Mouse (Mus musculus) kidney, adult 2 months (tissue): ENCODE data around the gene Zdhhc23. TPM values are rescaled to one million over a fixed set of nuclear protein-coding genes. Genes with fewer than 3 reads are reported as not detected.

Experiments
- DNase-seq: peaks from one replicate; pipeline ENCODE4 v3.0.0; 2021
- H3K27ac ChIP-seq: fragments of 200-500 bp; 2 replicates; pipeline ENCODE4 v1.5.1; 2012; ENCODE audit warnings: low read depth, low read length, control low read depth, inconsistent platforms; ENCODE audit not compliant: insufficient read depth
- H3K27me3 ChIP-seq: fragments of 200-500 bp; replicated peaks from 2 replicates; pipeline ENCODE4 v1.6.1; 2012; ENCODE audit warnings: mild to moderate bottlenecking, moderate library complexity, low read length, inconsistent platforms; ENCODE audit not compliant: control insufficient read depth, insufficient read depth
- H3K36me3 ChIP-seq: fragments of 200-500 bp; 2 replicates; pipeline ENCODE4 v1.6.1; 2012; ENCODE audit warnings: mild to moderate bottlenecking, moderate library complexity, low read length, inconsistent platforms; ENCODE audit not compliant: control insufficient read depth, insufficient read depth
- H3K4me1 ChIP-seq: fragments of 200-500 bp; 2 replicates; pipeline ENCODE4 v1.6.1; 2011; ENCODE audit warnings: low read length; ENCODE audit not compliant: control insufficient read depth, insufficient read depth
- H3K4me3 ChIP-seq: fragments of 200-500 bp; 2 replicates; pipeline ENCODE4 v1.5.1; 2011; ENCODE audit warnings: mild to moderate bottlenecking, low read depth, low read length, control low read depth; ENCODE audit not compliant: insufficient read depth
- CTCF ChIP-seq: fragments of 200-500 bp; conservative IDR thresholded peaks from 2 replicates; pipeline ENCODE4 v1.5.1; 2011; ENCODE audit warnings: low read depth, mild to moderate bottlenecking, control low read depth, low read length, moderate library complexity, mixed read lengths; ENCODE audit not compliant: insufficient read depth, insufficient read length
- POLR2A ChIP-seq: fragments of 200-500 bp; IDR thresholded peaks from one replicate; pipeline ENCODE4 v1.6.1; 2011; ENCODE audit warnings: low read depth, low read length, control low read depth
- WGBS: fragments of 180-500 bp; shearing (Covaris S2); methylation state at CpG from one replicate; pipeline ENCODE4 v1.1.7; 2018; 5-methylcytosine and 5-hydroxymethylcytosine counted together
- polyA plus RNA-seq: library from polyadenylated mRNA; depleted of rRNA; stranded (reverse); fragments of >200 nt; gene quantifications from 2 replicates; pipeline ENCODE4 v1.2.3, GENCODE M21; 2012

The Zdhhc23 gene
- polyA plus RNA-seq, 1 experiment = 2.4 TPM

DNA sequence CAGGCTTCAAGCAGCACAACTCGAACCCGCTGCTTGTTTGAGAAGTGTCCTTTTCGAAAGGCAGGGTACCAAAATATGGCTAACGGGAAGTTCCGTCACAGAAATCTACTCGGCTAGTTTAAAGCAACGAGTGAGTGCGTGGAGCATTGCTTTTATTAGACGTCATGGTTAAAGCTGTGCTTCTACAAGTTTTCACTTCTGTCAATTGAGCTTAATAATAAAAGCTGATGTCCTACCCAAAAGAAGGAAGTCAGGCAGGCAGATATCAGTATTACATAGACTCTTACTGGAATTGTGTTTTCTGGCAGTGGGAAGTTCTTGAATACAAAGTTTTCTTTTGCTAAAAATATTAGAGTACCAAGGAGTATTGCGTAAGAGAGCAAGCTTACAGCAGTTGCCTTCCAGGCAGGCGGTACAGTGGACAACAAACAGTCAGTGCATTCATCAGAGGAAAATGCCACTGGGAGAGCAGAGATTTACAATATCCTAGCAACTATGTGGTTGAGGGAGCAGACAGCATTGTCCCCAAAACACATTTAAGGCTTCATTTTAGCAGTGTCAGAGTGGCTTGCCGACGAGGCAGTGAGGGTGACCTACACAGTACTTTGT lies 13.7 kb downstream of the Zdhhc23 start:
- no peak for TF ChIP-seq CTCF
- TF ChIP-seq POLR2A = no peak
- Histone ChIP-seq H3K36me3 (no peaks in the 10 kb centered on the region), H3K27ac (no peak overlapping the region), H3K4me3 (no peak overlapping the region), H3K27me3 (no peaks in the 10 kb centered on the region), H3K4me1 (no peaks in the 10 kb centered on the region)
- peak; percentile 7 for DNase-seq
- WGBS = 85% methylated on average over 13 of the region's 13 CpGs

GRCm38 (mm10) chr16:43963780-43964179 lies 15.8 kb downstream of the Zdhhc23 start:
- DNase-seq = no peak
- TF ChIP-seq POLR2A (no peak), CTCF (no peak)
- Histone ChIP-seq H3K4me3 (no peak overlapping the region), H3K27ac (no peak overlapping the region), H3K27me3 (no peaks in the 10 kb centered on the region), H3K36me3 (no peaks in the 10 kb centered on the region), H3K4me1 (no peaks in the 10 kb centered on the region)
- WGBS = 91% methylated on average over 3 of the region's 3 CpGs

GRCm38 (mm10) chr16:43963291-43963690 lies 16.3 kb downstream of the Zdhhc23 start:
- TF ChIP-seq POLR2A = no peak
- TF ChIP-seq CTCF = no peak
- no peak overlapping the region for H3K27ac ChIP-seq
- WGBS = 96% methylated on average over 9 of the region's 9 CpGs

GRCm38 (mm10) chr16:43958038-43958437 lies 21.6 kb downstream of the Zdhhc23 start:
- Histone ChIP-seq H3K27me3 (no peaks in the 10 kb centered on the region), H3K4me1 (no peaks in the 10 kb centered on the region), H3K27ac (no peak overlapping the region), H3K36me3 (no peaks in the 10 kb centered on the region), H3K4me3 (no peak overlapping the region)
- WGBS = 78% methylated on average over 4 of the region's 4 CpGs
- no peak for TF ChIP-seq POLR2A
- no peak for TF ChIP-seq CTCF
- DNase-seq = no peak

More at GRCm38 (mm10) chr16:43963291-43963690, 16.3 kb downstream of the Zdhhc23 start:
- Histone ChIP-seq H3K36me3 (no peaks in the 10 kb centered on the region), H3K4me3 (no peak overlapping the region), H3K27me3 (no peaks in the 10 kb centered on the region), H3K4me1 (no peaks in the 10 kb centered on the region)
- no peak for DNase-seq

DNA sequence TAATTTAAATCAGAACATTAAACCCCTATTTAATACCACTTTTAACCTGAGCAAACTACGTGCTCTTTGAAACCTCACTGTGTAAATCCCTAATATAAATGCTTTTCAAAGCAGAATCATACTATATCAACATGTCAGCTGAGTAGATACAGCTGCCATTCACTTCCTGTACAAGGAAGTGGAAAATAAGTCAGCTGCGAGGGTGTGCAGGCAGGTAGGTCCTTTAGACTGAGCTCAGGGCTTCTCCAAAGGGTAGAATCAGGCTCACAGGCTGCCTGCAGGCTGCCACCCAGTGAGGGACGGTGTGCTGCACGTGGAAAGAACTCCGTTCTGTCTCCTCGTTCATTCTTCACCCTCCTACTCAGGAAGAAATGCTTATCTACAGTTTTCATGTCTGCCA lies 24.7 kb downstream of the Zdhhc23 start:
- Histone ChIP-seq H3K27ac (no peak overlapping the region), H3K36me3 (no peaks in the 10 kb centered on the region; the same call in 1 of the 2 replicates), H3K4me3 (no peak overlapping the region), H3K4me1 (no peaks in the 10 kb centered on the region), H3K27me3 (no peaks in the 10 kb centered on the region)
- TF ChIP-seq CTCF (no peak), POLR2A (no peak)
- no peak for DNase-seq
- 72% methylated on average over 6 of the region's 6 CpGs for WGBS

DNA sequence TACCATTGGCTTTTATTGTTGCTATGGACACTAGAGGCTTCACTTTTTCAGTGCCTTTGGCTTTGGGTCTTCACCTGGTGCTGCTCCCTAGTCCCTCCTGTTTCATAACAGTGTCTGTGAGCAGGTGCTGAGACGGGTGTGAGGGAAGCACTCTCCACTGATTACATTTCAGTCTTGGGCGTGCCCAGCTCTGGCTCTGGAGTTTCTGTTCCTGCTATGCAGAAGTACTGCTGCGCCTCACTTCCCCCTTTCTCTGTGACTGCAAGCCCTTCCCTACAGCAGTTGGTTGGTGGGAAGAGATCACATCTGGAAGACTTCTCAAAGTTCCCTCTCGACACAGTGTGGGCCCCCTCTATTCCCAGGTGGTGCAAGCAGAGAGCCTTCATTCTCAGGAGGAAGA lies 28.0 kb downstream of the Zdhhc23 start:
- WGBS = 89% methylated on average over 4 of the region's 4 CpGs
- TF ChIP-seq CTCF = no peak
- TF ChIP-seq POLR2A = no peak
- no peaks in the 10 kb centered on the region; the same call in 1 of the 2 replicates for H3K36me3 ChIP-seq
- no peaks in the 10 kb centered on the region for H3K27me3 ChIP-seq
- peak; percentile 8 for DNase-seq
- no peaks in the 10 kb centered on the region for H3K4me1 ChIP-seq
- no peak overlapping the region for H3K27ac ChIP-seq
- H3K4me3 ChIP-seq = no peak overlapping the region

- TF ChIP-seq CTCF (no peak), POLR2A (no peak)
- no peak for DNase-seq
- H3K4me1 ChIP-seq = no peaks in the 10 kb centered on the region
- WGBS = 71% methylated on average over 3 of the region's 3 CpGs
- no peaks in the 10 kb centered on the region for H3K27me3 ChIP-seq
- H3K27ac ChIP-seq = no peak overlapping the region
- no peak overlapping the region for H3K4me3 ChIP-seq
- no peaks in the 10 kb centered on the region for H3K36me3 ChIP-seq
Observed at GRCm38 (mm10) chr16:43945869-43946268, 33.7 kb downstream of the Zdhhc23 start.
